Mouse (Mus musculus) right cerebral cortex, postnatal 4 days (tissue): ENCODE results near the gene Sesn3.
"Not testable (repeated sequence)": the region's sequence is repeated elsewhere in the genome, so short reads cannot be mapped to it uniquely, and the experiment has no call there.

Experiments
- DNase-seq: peaks from one replicate; pipeline ENCODE4 v3.0.0-alpha.2; 2022

Gene Sesn3

DNA sequence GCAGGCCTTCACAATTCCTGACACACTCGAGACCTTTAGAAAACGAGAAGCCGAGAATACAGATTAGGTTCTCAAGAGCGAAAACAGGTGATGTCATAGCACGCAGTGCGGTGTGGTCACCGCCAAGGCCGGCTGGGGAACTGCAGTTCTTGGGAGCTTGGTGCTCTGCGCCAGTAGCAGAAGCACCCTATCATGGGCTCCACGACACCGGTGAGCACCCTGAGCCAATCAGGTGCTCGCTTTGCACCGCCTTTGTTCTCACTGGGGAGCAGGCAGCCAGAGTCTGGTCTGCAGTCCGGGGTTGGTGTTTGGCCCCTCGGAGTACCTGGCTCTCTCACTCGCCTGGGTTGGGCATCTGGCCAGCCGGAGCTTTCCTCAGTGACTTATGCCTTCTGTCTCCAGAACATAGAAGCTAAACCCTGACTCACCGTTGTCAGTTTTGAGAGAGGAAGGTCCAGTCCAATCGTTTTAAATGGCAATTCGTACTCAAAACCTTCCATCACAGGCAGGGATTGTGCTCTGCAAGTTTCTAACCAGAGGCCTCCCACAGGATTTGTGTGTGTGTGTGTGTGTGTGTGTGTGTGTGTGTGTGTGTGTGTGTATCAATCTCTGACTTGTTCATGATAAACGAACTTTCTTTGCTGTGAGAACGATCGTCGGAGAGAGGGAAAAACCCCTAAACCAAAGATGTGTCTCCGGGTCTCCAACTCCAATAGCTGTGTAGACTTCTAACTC lies at the start of gene Sesn3:
Gene Sesn3, plus strand, starts transcription at position 82 of the 735 bp plus-strand sequence.
- peak; percentile 61 for DNase-seq

DNA sequence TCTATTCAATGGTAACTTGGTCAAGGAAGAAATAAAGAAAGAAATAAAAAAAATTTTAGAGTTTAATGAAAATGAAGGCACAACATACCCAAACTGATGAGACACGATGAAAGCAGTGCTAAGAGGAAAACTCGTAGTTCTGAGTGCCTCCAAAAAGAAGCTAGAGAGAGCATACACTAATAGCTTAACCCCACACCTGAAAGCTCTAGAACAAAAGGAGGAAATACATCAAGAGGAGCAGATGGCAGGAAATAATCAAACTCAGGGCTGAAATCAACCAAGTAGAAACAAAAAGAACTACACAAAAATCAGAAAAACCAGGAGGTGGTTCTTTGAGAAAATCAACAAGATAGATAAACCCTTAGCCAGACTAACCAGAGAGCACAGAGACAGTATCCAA lies 47.8 kb upstream of the Sesn3 start:
- DNase-seq = not testable (repeated sequence)

DNA sequence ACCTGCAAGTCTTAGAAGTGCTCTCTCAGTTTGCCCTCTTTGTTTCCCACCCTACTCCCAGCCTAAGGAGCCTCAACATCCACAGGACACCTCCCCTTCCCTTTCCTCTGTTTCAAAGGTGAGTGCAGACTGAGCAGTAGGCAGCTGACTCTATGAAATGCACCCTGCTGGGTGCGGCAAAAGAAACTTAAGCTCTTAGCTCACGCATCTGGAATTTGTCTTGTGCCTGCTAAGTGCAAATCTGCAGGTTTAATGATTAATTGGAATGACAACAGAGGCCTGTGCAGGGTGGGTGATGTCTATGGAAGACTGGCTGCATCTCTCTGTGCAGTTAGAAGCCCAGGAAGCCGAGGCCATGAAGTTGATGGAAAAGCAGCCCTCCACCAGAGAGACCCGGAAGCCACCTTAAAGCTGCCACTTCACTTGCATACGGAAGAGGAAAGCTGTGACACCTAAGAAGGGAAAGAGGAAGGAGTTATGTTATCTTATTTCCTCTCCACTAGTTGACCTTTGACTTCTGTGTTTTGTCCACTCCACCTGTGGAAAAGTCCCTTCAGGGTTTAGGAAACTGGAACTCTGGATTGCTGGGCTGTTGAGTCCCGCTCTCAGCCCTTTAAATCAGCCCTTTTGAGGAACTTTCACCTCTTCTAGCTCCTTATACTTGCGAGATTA lies 41.0 kb upstream of the Sesn3 start:
- no peak for DNase-seq

DNA sequence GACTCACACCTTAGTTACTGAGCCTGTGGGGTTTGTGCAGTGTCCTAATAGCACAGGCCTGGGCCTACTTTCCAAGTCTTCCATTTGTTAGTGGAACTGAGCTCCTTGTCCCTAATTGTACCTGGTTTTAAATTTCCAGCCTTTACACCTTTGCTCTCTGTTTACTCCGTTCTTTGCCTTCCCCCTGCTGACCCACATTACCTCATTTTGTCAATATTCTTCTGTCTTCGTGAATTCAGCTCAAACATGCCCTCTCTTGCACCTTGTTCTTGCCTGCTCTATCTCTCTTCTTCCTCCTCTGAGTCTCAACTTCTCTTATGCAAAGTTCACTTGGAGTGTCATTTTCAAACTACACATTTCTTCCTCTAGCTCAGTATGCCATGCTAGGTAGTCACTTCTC lies 39.6 kb upstream of the Sesn3 start:
- no peak for DNase-seq

DNA sequence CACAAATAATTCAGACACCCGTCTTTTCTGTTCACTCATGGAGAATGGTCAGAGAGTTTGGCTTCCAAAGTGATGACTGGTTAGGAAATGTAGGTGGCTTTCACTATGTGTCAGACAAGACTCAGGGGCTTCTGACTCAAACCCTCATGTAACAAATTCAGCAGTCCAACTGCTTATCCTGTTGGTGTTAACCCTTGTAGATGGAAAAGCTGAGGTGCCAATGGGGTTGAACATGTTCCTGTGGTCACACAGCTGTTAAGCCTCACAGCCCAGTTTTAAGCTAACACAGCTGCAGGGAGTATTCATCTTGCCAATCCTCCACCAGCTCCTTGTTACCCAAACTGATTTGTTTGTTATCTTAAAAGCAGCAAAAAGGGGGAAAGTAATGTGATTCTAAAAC lies 33.9 kb upstream of the Sesn3 start:
- DNase-seq = not testable (repeated sequence)

DNA sequence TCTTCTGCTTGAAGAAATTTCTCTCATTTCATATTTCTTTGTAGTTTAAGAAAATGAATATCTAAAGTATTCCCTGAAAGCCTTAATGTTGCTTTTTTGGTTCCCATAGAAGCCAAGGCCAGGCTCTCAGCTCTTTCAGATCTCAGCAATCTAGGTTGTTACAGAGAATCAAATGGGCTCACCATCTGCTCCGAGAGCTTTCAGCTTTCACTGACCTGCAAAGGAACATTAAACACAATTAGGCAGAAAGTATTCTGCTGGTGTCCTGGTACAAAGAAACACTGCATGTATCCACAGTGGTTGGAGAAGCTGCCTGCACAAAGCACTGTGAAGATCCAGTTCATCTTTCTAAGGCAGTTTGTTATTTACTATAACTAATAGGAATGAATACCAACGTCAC lies 32.6 kb upstream of the Sesn3 start:
- DNase-seq = no peak

DNA sequence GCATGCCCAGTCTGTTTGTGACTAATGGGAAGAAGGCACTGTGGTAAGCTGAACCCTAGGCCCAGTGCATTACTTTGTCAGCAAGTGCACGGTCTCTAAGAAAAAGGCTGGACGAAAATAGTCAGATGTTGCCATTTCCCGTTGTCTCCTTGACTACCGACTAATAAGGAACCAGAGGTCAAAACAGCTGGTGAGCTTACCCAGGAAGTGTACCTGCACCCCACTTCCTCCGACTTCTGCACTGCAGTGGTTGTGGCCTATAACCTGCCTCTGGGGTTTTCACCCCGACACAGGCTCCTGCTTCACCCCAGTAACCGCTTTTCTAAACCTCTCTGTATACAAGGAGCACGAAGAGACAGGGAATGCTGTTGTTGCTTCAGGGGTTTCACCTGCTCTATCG lies 30.3 kb upstream of the Sesn3 start:
- DNase-seq = no peak

DNA sequence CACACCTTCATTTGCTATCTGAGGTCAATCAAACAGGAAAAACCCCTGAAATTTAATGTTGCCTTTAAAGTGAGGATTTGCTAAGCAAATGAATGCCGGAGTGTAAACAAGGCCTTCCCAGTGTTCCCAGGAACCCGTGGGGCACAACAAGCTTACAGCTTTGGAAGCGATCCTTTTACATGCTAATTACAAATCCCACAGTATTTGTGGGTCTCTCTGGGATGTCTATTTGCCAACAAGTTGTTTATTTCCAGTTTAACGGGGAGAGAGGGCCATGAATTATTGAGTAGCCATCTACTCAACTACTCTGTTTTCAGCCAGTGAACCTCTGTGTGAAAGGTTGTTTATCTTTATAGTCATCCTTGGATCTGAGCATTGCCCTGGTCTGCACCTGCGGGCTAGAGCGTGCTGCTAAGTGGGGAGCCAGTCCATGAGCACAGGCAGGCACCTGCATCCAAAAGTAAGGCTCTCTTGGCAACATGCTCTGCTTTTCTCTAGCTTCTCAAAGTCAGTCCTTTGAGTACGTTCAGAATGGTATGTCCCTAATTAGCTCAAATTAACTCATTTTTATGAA lies 29.8 kb upstream of the Sesn3 start:
- DNase-seq = no peak

DNA sequence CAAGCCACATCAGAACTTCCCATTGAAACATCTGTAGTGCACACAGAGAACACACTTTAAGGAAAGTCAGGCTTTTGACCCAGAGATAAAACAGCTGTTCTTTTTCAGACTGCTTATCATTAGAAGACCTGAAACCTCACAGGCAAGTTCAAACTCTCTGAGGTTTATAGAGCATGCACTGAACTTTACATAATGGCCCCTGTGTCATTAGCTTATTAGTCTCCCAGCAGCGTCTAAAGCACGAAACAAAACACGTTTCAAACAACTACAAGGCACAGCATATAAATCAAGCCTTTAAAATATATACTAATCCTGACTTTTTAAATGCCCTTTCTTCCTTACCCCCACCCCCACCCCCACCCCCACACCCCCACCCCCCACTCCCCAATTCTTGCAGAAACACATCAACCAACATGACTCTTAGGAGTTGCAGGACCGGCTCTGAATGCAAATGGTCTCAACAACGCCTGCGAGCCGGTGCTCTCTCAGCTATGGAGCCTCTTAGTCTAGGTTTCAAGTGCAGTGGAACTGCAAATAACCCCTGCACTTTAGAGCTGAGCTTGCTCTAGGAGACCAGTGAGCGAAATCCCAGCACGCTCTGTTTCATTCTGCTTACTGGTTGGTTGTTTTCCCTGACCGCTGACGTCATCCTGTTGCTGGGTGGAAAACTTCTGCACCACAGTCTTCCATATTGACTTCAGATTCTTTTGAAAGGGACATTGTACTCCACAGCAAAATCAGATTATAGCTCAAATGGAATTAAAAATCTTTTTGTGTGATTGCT lies 28.7 kb upstream of the Sesn3 start:
- peak; percentile 37 for DNase-seq

DNA sequence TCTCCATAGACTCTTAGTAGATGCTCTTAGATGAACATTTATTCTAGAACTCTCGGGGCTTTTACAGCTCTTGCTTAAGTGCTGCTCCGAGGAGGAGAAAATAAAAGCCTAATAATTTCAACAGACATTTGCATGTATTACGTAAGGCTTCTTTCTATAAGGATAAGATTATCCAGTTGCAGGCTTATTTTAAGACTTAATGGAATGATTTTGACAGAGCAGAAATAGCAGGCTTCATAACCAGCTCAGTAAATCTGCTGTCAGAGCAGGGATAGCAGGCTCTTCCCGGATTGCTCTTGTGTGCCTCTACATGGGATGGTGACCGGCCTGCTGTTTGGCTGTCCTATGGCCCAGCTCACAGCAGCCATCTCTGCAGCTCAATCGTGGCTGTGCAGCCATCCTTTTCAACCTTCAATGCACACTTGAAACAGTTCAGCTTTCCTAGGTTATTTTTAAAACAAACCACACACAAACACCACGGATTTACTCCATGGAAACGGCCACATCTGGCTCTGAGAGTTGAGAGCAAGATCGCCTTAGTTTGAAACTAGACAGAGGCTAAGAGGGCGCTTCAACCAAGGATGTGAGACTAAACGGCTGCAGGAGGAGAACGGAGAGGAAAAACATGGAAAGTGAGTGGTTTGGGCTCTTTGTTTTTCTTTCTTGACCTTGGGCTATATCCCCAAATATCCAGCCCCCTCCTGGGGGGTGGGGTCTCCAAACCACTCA lies 27.2 kb upstream of the Sesn3 start:
- no peak for DNase-seq

DNA sequence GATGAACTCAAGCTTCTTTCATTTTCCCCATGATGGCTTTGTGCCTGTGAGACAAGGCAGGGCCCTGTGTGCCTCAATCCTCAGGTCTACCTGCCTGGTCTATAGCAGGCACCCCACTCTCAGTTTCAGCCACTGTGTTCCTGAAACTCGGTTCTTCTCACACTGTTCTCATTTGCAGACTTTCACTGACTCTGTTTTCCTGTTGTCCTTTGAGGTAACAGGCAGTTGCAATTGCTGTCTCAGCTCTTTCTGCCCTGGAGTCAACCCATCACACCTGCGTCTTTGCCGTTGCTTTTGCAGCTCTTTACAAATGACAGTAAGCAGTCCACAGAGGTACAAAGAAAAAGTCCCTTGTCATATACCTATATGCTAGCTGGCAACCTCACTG lies 26.7 kb upstream of the Sesn3 start:
- DNase-seq = no peak

DNA sequence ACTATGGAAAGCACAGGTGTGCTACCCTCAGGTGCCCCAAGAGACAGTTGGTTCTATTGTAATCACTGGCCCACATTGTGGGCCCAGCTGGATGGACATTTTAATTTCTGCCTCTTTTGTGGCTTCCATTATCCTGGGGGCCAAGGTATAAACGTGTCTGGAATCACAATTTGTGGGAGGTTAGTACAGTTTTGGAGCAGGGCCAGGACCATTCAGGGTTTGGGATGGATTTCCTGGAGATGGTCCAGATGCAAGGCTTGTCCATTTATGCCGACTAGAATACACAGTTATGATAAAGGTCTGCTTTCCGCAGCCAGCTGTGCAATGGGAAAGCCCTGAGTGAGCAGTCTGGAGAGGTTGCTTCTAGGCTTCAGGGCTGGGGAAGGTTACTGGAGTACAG lies 13.7 kb upstream of the Sesn3 start:
- DNase-seq = peak; percentile 16

DNA sequence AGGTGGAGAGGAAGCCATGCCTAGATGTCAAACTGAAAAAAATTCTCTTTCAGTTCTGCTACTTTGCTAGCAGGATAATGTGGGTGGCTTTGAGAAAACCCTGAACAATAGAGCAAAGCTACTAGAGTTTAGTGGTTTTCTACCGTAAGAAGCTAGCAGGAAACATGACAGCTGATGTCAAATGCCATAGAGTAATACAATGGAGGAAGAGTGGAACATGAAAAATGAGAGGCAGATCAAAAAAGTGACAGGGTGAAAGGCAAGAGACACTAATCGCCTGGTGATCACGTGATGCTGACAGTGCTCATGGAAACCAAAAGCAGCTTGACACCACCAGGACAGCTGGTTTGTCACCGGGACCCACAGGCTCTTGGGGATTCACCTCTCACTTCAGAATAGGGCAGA lies 12.3 kb upstream of the Sesn3 start:
- no peak for DNase-seq

DNA sequence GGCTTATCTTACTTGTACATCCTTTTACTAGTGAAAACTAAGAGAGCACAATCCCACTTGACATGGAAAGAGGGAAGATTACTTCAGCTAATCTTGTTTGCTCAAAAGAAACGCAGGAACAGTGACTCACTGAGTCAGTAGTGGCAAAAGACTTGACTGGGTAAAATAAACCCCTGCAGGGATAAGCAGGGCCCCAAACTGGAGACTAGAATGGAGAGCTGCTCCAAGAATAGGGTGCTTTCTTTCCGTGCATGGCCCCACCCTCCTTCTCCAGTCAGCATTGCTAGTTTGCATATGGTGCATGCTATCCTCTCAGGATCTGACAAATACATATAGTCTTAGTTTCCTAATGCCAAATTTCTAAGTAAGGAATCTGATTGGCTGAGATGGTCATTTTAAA lies 8.4 kb upstream of the Sesn3 start:
- DNase-seq = no peak

DNA sequence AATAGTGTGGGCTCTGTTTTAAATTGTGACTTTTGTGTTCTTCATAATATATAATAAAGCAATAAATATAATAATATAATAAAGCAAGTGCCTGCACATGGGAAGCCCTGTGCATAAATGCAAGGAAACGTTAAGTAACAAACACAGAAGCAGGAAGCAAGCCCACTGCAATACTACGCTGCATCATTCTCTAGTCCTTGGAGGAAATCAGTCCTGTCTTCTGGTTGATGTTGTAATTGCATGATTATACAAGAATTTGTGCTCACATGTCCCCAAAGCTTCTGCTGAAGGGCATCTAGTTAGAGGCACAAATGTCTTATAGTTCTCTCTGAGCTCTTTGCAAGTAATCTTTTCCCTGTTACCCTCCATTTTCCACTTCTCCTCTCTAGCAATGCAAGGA lies 6.3 kb upstream of the Sesn3 start:
- no peak for DNase-seq

DNA sequence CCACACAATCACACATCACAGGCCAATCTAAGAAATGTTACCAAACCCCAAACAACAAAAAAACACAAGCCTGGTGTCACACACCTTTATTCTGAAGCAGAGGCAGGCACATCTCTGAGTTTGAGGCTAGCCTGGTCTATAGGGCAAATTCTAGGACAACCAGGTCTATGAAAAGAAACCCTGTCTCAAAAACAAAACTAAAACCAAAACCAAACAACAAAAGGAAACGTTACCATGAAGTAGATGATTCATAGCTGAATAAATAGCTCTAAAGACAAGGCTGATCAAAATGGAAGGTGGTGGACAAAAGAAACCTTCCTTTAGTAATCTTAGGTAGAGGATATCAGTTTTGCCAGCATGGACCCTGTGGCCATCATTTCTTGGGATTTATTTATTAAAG lies 1.9 kb upstream of the Sesn3 start:
- DNase-seq = no peak

DNA sequence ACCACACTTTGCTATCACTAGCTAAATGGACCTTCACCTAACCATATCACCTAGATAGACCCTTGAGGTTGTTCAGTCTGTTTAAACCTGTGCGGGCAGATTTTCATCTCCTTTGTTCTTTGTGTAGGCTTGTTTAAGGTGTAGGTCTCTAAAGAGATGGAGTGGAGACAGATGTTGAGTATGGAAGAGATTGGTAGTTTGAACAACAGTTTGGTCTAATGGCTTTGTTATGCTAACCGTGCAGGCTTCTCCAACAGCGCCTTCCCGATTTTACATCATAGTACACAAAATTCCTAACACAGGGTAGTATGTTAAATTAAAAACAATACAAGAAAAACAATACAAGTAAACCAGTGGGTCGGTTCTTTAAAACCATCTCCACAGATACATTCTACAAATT lies 281 bp upstream of the Sesn3 start:
- DNase-seq = no peak

DNA sequence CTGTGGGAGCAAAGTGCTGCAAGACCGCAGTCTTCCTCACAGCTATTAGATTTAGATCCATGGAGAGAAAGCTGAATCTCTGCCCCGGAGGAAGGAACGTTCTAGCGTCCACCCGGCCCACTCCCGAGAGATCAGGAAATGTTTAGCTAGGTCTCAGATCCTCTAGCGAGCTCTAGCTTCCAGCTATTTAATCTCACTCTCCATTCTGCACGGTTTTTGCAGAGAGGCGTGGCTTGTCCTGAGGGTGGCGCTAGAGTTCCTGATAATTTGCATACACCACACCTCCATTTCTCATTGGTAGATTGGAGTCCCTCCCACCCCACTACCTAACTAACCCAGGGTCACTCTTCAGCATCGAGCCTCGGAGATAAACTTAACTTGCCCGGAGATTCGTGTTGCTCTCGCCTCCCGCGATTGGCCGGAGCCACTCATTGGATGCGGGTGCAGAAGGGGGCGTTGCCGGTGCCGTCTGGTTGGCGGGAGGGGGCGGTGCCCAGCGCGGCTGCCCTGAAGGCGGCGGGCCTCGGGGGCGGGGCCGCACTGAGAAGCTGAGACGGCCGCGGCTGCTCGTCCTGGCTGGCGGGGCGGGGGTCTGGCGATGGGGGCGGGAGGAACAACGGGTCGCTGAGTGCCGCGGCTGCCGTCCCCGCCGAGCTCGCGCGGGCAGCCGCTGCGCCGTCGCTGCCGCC lies 1.1 kb downstream of the Sesn3 start:
- DNase-seq = peak; percentile 99

DNA sequence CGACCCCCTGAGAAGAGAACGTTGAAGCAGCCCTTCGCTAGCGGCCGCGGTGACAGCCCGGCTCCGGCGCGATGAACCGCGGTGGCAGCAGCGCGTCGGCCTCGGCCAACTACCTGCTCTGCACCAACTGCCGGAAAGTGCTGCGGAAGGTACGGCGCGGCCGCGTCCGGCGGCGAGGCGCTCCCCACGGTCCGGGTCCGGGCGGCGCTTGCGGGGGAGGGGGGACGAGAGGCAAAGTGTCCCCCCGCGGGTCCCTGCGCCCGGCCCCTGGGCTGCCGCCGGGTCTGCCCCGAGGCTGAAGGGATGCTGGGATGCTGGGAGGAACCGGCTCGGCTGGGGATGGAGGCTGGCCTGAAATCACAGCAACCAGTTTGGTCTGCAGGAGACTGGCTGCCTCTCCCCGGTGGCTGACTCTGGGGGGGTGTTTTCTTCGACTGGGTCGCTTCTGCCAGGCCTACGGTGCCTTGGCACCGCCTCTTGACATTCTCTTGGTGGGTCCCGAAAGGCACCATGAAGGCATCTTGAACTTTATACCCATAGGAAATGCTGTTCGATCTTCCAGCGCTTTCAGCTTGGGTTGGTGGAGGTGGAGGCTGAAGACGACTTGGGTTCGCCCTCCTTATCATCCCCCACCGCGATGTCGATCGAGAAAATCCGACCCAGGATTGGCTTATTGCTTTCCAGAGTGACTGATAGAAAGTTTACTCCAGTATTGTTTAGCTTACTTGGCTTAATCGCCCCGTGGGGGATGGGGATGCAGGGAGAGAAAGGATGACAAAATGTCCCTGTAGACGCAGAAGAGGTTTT lies 1.8 kb downstream of the Sesn3 start:
- peak; percentile 44 for DNase-seq

DNA sequence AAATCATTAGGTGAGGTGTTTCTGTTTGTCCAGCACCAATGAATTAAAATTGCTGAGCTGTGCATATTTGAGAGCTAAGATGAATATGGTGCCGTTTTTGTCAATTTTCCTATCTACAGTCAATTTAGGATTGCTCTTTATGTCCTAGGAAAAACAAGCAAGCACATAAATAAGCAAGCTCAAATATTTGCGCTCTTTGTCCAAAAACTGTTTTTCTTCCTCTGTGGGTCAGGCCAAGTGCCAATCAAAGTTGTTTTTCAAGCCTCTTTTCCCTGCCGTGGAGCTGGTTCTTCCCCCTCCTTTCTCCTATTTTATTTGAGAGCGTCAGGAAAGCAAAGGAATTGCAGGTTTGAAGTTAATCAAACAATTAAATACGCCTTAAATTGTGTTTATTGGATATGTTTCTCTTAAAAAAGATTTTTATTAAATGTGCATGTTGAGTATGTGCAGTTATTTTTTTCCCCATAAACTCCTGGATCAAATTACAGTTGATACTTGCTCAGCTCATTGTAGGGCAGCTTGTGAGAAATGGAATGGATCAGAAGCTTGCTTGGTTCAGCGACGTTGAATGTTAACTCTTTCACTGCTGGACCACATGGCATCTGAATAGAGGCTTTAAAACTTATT lies 2.6 kb downstream of the Sesn3 start:
- DNase-seq = no peak

DNA sequence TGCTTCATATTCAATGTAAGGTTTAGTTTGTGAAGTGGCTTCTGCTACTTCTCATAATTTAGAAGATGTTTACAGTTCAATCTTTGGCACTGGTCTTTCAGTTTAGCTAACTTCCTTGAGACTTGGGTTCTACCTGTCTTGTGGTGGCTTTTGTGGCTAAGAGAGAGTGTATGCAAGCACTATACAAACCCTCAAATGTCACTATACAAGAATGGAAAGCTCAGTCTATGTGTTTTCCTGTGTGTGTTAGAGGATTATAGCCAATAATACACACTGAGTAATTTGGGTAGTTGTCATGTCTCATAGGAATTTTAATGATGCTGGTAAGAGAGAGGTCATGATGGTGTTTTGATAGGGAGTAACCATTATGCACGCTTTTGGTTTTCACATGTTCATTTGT lies 5.8 kb downstream of the Sesn3 start:
- DNase-seq = no peak
